Mouse (Mus musculus) G1E (cell line): Measurements from ENCODE around the gene Gm28230.

ENCODE experiments used
- CTCF ChIP-seq: IDR thresholded peaks from 2 replicates; pipeline ENCODE4 v1.5.1; 2012; ENCODE audit warnings: low read depth, low read length, inconsistent platforms, mixed read lengths
- GATA1 ChIP-seq: IDR thresholded peaks from 2 replicates; pipeline ENCODE4 v1.6.1; 2012; ENCODE audit warnings: borderline replicate concordance, low read length, inconsistent platforms, mixed read lengths
- GATA2 ChIP-seq: IDR thresholded peaks from 2 replicates; pipeline ENCODE4 v1.6.1; 2012; ENCODE audit warnings: low read depth, low read length, inconsistent platforms, borderline replicate concordance
- POLR2AphosphoS5 ChIP-seq: IDR thresholded peaks from 2 replicates; pipeline ENCODE4 v1.6.1; 2012; ENCODE audit warnings: low read depth, low read length, inconsistent platforms; ENCODE audit not compliant: insufficient replicate concordance
- TAL1 ChIP-seq: conservative IDR thresholded peaks from 2 replicates; pipeline ENCODE4 v1.6.1; 2012; ENCODE audit warnings: low read depth, low read length, inconsistent platforms, mixed read lengths

DNA sequence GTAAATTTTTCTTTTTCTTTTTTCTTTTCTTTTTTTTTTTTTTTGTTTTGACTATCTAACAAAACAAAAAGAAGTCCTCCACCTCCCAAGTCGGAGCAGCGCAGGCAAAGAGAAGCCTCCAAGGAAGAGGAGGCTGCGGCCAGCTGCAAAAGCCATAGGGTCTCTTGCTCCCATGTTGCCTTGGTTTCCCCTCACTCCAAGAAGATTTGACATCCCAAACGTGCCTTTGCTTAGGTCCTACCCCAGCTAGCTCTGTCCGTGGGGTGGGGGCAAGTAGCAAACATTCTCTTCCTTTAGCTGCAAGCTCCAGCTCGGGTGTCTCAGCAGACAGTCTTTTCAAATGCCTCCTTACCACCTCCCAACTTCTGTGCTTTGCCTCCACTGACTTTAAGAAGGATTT lies 7.2 kb downstream of the Gm28230 start:
- TF ChIP-seq CTCF (no peak), POLR2AphosphoS5 (no peak), GATA1 (no peak), TAL1 (no peak), GATA2 (no peak)
